Mouse (Mus musculus) heart, embryonic 16.5 days (tissue): ENCODE measurements around the gene Spg7. TPM values are rescaled to one million over a fixed set of nuclear protein-coding genes. Genes with fewer than 3 reads are reported as not detected.
"Not testable (repeated sequence)": the region's sequence is repeated elsewhere in the genome, so short reads cannot be mapped to it uniquely, and the experiment has no call there.

Source experiments
- ATAC-seq: fragments of 200-750 bp; cut with Nextera tagmentation; replicated peaks from 2 replicates; pipeline ENCODE4 v1.8.0; 2017; ENCODE audit warnings: moderate number of reproducible peaks; ENCODE audit not compliant: insufficient read depth, low FRiP score; ENCODE audit errors: extremely low read depth
- H3K27ac ChIP-seq: fragments of 300-500 bp; sonication (generic); 2 replicates; pipeline ENCODE4 v1.5.1; 2014; ENCODE audit warnings: mild to moderate bottlenecking, low read length, control low read depth, moderate library complexity
- H3K27me3 ChIP-seq: fragments of 300-500 bp; sonication (generic); 2 replicates; pipeline ENCODE4 v1.6.1; 2014; ENCODE audit warnings: low read length, mixed read lengths; ENCODE audit not compliant: control insufficient read depth, insufficient read depth
- H3K36me3 ChIP-seq: fragments of 300-500 bp; sonication (generic); 2 replicates; pipeline ENCODE4 v1.6.1; 2014; ENCODE audit not compliant: control insufficient read depth, insufficient read depth
- H3K4me1 ChIP-seq: fragments of 300-500 bp; sonication (generic); 2 replicates; pipeline ENCODE4 v1.6.1; 2014; ENCODE audit warnings: low read length, mixed read lengths; ENCODE audit not compliant: control insufficient read depth, insufficient read depth
- H3K4me2 ChIP-seq: fragments of 300-500 bp; sonication (generic); 2 replicates; pipeline ENCODE4 v1.6.1; 2014; ENCODE audit warnings: low read depth, mild to moderate bottlenecking, control low read depth, low read length
- H3K4me3 ChIP-seq: fragments of 300-500 bp; sonication (generic); 2 replicates; pipeline ENCODE4 v1.5.1; 2014; ENCODE audit warnings: mild to moderate bottlenecking, control low read depth, low read length
- H3K9ac ChIP-seq: fragments of 300-500 bp; sonication (generic); 2 replicates; pipeline ENCODE4 v1.6.1; 2014; ENCODE audit warnings: low read length, control low read depth
- H3K9me3 ChIP-seq: fragments of 300-500 bp; sonication (generic); replicated peaks from 2 replicates; pipeline ENCODE4 v1.6.1; 2016; ENCODE audit warnings: low read length; ENCODE audit not compliant: control insufficient read depth
- WGBS: fragments of 180-500 bp; shearing (Covaris S2); extraction: QIAGEN DNeasy Blood & Tissue Kit; methylation state at CpG from one replicate; pipeline ENCODE4 v1.1.7; 2014; 5-methylcytosine and 5-hydroxymethylcytosine counted together
- polyA plus RNA-seq: library from polyadenylated mRNA; unstranded; fragments of >200 nt; fragmentation: Nextera tagmentation; extraction: Ambion mirVana; gene quantifications from 2 replicates; pipeline ENCODE4 v1.2.1, GENCODE M21; 2015

Gene Spg7
- polyA plus RNA-seq, 1 experiment from 2014 or later = 71.0 TPM

DNA sequence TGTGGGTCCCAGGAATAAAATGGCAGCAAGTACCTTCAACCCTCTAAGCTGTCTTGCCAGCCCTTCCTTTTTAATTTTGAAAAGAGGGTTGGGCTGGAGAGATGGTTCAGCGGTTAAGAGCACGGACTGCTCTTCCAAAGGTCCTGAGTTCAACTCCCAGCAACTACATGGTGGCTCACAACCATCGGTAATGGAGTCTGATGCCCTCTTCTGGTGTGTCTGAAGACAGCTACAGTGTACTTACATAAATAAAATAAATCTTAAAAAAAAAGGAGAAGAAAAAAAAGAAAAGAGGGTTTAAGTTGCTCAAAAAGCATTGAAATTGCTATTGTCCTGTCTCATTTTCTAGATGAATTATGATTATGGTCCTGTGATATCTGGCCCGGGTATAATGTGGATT is 38.5 kb downstream of the Spg7 start:
- peak overlapping the region; percentile 79; the same call in 1 of the 2 replicates for H3K4me2 ChIP-seq
- peaks cover 10% of the 10 kb centered on the region for H3K4me1 ChIP-seq
- 76% methylated on average over 4 of the region's 4 CpGs for WGBS
- H3K4me3 ChIP-seq = no peak overlapping the region
- H3K9me3 ChIP-seq = no peaks in the 10 kb centered on the region
- no peak for ATAC-seq
- peaks cover 21% of the 10 kb centered on the region for H3K36me3 ChIP-seq
- no peak overlapping the region for H3K27ac ChIP-seq
- H3K27me3 ChIP-seq = no peaks in the 10 kb centered on the region
- H3K9ac ChIP-seq = peak overlapping the region; percentile 78

DNA sequence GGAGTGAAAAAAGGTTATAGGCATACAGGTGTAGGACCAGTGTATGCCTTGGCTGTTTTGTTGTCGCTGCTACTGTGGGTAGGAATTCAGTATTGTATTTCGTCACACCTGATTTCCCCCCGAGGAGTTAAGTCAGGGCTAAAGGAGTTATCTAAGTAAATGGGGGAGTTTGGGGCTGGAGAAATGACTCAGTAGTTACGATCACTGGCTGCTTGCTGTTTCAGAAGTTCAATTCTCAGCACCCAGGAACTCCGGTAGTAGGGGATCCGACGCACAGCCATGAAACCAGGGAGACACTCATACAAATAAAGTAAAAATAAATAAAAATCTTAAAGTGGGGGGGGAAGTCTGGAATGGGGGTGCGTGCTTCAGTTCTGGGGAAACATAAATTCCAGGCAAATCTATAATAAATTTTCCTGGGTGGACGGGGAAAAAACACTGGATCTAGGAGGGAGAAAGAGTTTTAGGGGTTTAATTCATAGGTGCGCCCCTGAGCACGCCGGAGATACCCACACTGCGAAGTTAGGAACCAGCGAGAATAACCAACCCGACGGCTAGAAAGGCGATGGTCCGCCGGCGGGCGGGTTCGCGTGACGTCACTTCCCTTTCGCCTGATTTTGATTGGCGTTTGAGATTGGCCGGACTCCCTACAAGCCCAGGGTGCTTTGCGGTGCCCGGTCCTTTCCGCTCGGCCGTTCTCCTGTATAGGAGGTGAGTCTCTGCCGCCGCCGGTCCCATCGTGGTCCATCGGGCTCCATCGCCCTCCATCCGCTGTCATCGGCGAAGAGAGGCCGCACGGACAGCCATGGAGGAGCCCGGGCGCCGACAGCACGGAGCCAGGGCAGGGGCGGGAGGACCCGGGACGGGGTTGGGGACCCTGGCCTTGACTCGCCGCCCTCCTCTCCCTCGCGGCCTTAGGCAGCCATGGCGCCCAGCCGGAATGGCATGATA is 39.3 kb downstream of the Spg7 start, which contains the start of gene Rpl13:
TSS of gene Rpl13 (plus strand) at position 616 of the 951 bp plus-strand sequence.
- under 1% methylated on average over 56 of the region's 56 CpGs for WGBS
- no peaks in the 10 kb centered on the region for H3K27me3 ChIP-seq

DNA sequence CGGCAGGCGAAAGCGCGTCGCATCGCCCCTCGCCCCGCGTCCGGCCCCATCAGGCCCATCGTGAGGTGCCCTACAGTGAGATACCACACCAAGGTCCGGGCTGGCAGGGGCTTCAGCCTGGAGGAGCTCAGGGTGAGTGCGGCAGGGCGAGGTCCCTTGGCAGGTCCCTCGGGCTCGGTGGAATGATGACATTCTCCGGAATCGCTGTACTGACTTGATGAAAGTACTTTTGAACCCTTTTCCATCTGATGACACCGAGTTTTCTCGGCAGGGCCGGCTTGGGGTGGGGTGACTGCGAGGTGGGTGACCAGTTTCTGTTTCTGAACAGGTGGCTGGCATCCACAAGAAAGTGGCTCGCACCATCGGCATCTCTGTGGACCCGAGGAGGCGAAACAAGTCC is 40.1 kb downstream of the Spg7 start:
- Histone ChIP-seq H3K36me3 (peaks cover 21% of the 10 kb centered on the region), H3K4me2 (peak overlapping the region; percentile 82), H3K4me3 (peak overlapping the region; percentile 86), H3K4me1 (peaks cover 10% of the 10 kb centered on the region), H3K9ac (peak overlapping the region; percentile 97), H3K27ac (peak overlapping the region; percentile 92)
- ATAC-seq, H3K9me3 ChIP-seq, H3K27me3 ChIP-seq: not testable (repeated sequence)
- under 1% methylated on average over 25 of the region's 26 CpGs for WGBS

More for the DNA sequence above, 39.3 kb downstream of the Spg7 start, which contains the start of gene Rpl13:
- Histone ChIP-seq H3K9ac (peak within 1 kb of the TSS; percentile 97), H3K9me3 (no peaks in the 10 kb centered on the region), H3K36me3 (peaks cover 21% of the 10 kb centered on the region), H3K4me2 (peak within 1 kb of the TSS; percentile 82), H3K27ac (peak within 1 kb of the TSS; percentile 92), H3K4me3 (peak within 1 kb of the TSS; percentile 86), H3K4me1 (peaks cover 10% of the 10 kb centered on the region)
- peak; percentile 97 for ATAC-seq

DNA sequence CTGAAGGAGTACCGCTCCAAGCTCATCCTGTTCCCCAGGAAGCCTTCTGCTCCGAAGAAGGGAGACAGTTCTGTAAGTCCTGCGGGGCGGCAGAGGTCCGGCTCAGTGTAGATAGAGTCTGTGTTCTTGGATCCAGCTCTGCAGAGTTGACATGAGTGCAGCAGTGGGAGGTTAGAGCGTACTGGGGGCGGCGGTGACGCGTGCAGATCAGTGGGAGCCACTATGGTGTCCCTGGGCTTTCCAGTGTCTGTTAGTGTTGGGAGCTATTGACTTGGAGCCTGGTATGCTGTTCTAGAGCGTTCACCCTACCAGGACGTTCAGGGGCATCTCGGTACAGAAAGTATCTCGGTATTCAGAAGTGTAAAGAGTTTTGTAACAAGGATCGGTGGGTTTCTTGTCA is 40.5 kb downstream of the Spg7 start:
- ATAC-seq = no peak
- Histone ChIP-seq H3K4me3 (peak overlapping the region; percentile 86), H3K9me3 (no peaks in the 10 kb centered on the region), H3K4me2 (peak overlapping the region; percentile 82), H3K27ac (peak overlapping the region; percentile 92), H3K36me3 (peaks cover 21% of the 10 kb centered on the region), H3K4me1 (peaks cover 10% of the 10 kb centered on the region), H3K9ac (peak overlapping the region; percentile 97), H3K27me3 (no peaks in the 10 kb centered on the region)
- WGBS = 8% methylated on average over 15 of the region's 15 CpGs

DNA sequence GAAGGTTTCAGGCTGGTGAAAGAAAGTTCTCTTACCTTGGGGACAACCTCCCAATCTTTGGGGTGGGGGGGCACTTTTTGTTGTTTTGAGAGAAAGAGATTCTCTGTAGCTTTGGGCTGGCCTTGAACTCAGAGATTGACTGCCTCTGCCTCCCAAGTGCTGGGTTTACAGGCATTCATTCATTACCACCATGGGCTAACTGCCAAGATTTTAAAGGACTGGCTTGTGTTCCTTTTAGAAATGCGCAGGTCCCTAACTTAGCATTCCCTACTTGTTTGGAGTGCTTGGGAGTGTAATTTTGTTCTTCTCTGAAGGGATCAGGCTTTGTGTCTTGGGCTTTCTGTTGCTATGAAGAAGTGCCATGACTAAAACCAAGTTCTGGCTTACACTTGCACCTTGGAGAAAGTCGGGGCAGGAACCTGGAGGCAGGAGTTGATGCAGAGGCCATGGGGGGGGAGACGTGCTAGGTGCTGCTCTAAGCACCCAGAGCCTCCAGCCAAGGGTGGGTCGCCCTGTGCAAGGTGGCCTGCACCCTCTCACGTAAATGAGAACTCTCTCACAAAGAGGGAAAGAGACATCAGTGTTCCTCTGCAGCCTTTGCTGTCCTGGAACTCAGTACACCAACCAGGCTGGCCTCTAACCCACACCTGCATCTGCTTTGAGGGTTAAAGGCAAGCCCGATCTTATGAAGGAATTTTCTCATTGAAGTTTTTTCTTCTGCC is 41.5 kb downstream of the Spg7 start:
- Histone ChIP-seq H3K9ac (peak overlapping the region; percentile 97; the same call in 1 of the 2 replicates), H3K4me3 (peak overlapping the region; percentile 86), H3K4me1 (peaks cover 10% of the 10 kb centered on the region), H3K27me3 (no peaks in the 10 kb centered on the region), H3K27ac (no peak overlapping the region), H3K4me2 (peak overlapping the region; percentile 82; the same call in 1 of the 2 replicates), H3K9me3 (no peaks in the 10 kb centered on the region), H3K36me3 (peaks cover 21% of the 10 kb centered on the region)
- 78% methylated on average over 6 of the region's 6 CpGs for WGBS
- no peak for ATAC-seq

DNA sequence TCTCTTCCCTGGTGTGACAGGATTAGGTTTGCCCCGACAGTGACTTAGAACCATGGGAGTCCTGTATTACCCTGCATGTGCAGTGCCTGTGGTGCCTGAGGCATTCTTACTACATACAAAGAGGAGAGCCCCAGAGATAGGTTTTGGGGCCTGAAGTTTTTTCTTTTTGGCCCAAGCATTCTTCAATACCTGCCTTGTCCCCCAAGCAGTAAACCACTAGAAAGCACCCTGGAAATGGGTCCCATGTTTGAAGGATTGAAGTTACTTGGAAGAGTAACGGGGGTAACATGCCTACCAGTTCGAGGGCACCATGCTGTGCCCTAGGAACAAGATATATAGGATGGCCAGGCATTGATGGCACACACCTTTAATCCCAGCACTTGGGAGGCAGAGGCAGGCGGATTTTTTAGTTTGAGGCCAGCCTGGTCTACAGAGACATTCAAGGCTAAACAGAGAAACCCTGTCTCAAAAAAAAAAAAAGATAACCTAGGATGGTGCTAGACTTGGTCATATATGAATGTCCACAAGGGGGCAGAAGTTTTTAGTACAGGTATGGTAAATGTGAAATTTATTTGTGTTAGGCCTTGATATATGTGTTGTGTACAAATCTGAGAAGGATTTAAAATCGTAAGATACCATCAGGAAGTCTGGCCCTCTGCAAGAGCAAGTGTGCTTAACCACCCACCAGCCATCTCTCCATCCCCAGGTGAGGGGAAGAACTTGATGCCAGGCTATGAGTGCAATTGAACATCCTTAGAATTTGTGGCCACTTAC is 43.0 kb downstream of the Spg7 start:
- no peak overlapping the region for H3K4me2 ChIP-seq
- WGBS = 69% methylated on average over 5 of the region's 5 CpGs
- no peak for ATAC-seq

DNA sequence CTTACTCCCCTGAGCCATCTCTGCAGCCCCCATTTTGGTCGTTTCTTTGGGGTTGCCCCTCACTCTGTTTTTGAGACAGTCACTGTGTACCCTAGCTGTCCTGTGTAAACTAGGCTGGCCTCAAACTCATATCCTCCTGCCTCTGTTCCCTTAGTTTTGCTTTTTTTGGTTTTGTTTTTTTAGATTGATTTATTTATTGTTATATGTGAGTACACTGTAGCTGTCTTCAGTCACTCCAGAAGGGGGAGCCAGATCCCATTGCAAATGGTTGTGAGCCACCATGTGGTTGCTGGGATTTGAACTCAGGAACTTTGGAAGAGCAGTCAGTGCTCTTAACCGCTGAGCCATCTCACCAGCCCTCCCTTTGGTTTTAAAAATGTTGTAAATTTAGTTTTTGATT is 43.8 kb downstream of the Spg7 start:
- Histone ChIP-seq H3K9ac (no peak overlapping the region), H3K9me3 (no peaks in the 10 kb centered on the region), H3K27me3 (no peaks in the 10 kb centered on the region), H3K4me3 (no peak overlapping the region), H3K36me3 (peaks cover 21% of the 10 kb centered on the region), H3K27ac (no peak overlapping the region), H3K4me2 (no peak overlapping the region), H3K4me1 (peaks cover 10% of the 10 kb centered on the region)
- no peak for ATAC-seq
- WGBS = 57% methylated on average over 2 of the region's 2 CpGs

More for the DNA sequence above, 43.0 kb downstream of the Spg7 start:
- Histone ChIP-seq H3K27me3 (no peaks in the 10 kb centered on the region), H3K4me1 (peaks cover 10% of the 10 kb centered on the region), H3K9me3 (no peaks in the 10 kb centered on the region), H3K9ac (no peak overlapping the region), H3K36me3 (peaks cover 21% of the 10 kb centered on the region), H3K4me3 (no peak overlapping the region), H3K27ac (no peak overlapping the region)

DNA sequence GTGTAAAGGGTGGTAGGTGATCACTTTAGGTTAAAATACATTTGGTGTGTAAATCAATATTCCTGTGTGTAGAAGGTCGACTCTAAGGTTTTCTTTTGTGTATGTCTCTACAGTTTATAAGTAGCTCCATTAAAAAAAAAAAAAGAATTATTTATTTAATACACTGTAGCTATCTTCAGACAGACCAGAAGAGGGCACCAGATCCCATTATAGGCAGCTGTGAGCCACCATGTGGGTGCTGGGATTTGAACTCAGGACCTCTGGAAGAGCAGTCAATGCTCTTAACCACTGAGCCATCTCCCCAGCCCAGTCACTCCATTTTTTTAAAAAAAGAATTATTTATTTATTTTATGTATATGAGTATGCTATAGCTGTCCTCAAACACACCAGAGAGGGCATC is 45.3 kb downstream of the Spg7 start:
- ATAC-seq = no peak
- Histone ChIP-seq H3K4me2 (no peak overlapping the region), H3K27me3 (no peaks in the 10 kb centered on the region), H3K4me3 (no peak overlapping the region), H3K27ac (no peak overlapping the region), H3K9ac (no peak overlapping the region), H3K36me3 (peaks cover 21% of the 10 kb centered on the region), H3K4me1 (peaks cover 10% of the 10 kb centered on the region), H3K9me3 (no peaks in the 10 kb centered on the region)
- 74% methylated on average over 1 of the region's 1 CpGs for WGBS
